Mouse (Mus musculus) cerebellum, adult 11 months (tissue): ENCODE data around the gene Tlx2.

Experiments used
- DNase-seq: peaks from one replicate; pipeline ENCODE4 v3.0.0; 2022

Gene Tlx2

GRCm38 (mm10) chr6:83087926-83088260 is 17.8 kb upstream of the Tlx2 start:
- no peak for DNase-seq

GRCm38 (mm10) chr6:83087205-83087925 is 17.3 kb upstream of the Tlx2 start:
- no peak for DNase-seq

GRCm38 (mm10) chr6:83086121-83087035 is 16.3 kb upstream of the Tlx2 start, which contains the start of gene Lbx2:
Lbx2 (plus strand) TSS chr6:83086367.
- no peak for DNase-seq

- no peak for DNase-seq
These were observed 14.4 kb upstream of the Tlx2 start for GRCm38 (mm10) chr6:83084477-83084876.

- no peak for DNase-seq
These were observed 13.4 kb upstream of the Tlx2 start for GRCm38 (mm10) chr6:83083497-83083896.

GRCm38 (mm10) chr6:83080210-83080609 is 10.1 kb upstream of the Tlx2 start:
- no peak for DNase-seq

- peak; percentile 99 for DNase-seq
These were observed 8.3 kb upstream of the Tlx2 start for GRCm38 (mm10) chr6:83078324-83078858.

GRCm38 (mm10) chr6:83077630-83078323 is 7.7 kb upstream of the Tlx2 start, which contains the start of gene Pcgf1:
Pcgf1 (plus strand) TSS chr6:83077869.
- DNase-seq: no peak

GRCm38 (mm10) chr6:83074979-83075378 is 4.9 kb upstream of the Tlx2 start:
- no peak for DNase-seq

- no peak for DNase-seq
These were observed 1.1 kb upstream of the Tlx2 start for GRCm38 (mm10) chr6:83071220-83071619.

- DNase-seq: peak; percentile 40
These were observed 472 bp upstream of the Tlx2 start for GRCm38 (mm10) chr6:83070311-83071219.

GRCm38 (mm10) chr6:83069488-83070246 is 426 bp downstream of the Tlx2 start:
- DNase-seq: no peak

- DNase-seq: no peak
These were observed 1.2 kb downstream of the Tlx2 start for GRCm38 (mm10) chr6:83068706-83069487.

GRCm38 (mm10) chr6:83068221-83068620 is 1.9 kb downstream of the Tlx2 start:
- no peak for DNase-seq

GRCm38 (mm10) chr6:83066441-83066840 is 3.7 kb downstream of the Tlx2 start:
- no peak for DNase-seq

GRCm38 (mm10) chr6:83065995-83066394 is 4.1 kb downstream of the Tlx2 start:
- no peak for DNase-seq

- no peak for DNase-seq
These were observed 11.4 kb downstream of the Tlx2 start for GRCm38 (mm10) chr6:83058725-83059124.

- DNase-seq: no peak
These were observed 12.3 kb downstream of the Tlx2 start, which contains the start of gene Dqx1 for GRCm38 (mm10) chr6:83057790-83058189. Dqx1 (plus strand) TSS chr6:83057844.

GRCm38 (mm10) chr6:83054871-83055431 is 15.1 kb downstream of the Tlx2 start, which contains the start of gene Htra2:
Htra2 (minus strand) TSS chr6:83055273.
- DNase-seq: no peak
